Mouse (Mus musculus): ENCODE measurements around the gene Smarcc1.

GRCm38 (mm10) chr9:110287321-110287924 is 169.9 kb downstream of the Smarcc1 start:
- TF ChIP-seq CTCF (IDR thresholded peaks at IDR 0.05; ENCODE audit: low read depth) (no peak), EP300 (IDR thresholded peaks at IDR 0.05; ENCODE audit: low read depth) (no peak)
